Mouse (Mus musculus) midbrain, embryonic 15.5 days (tissue): Measurements from ENCODE around the gene Olfr1124. TPM values are rescaled to one million over a fixed set of nuclear protein-coding genes. Genes with fewer than 3 reads are reported as not detected.
"Not testable (repeated sequence)": the region's sequence is repeated elsewhere in the genome, so short reads cannot be mapped to it uniquely, and the experiment has no call there.

Experiments used
- ATAC-seq: fragments of 200-750 bp; cut with Nextera tagmentation; replicated peaks from 2 replicates; pipeline ENCODE4 v1.8.0; 2017; ENCODE audit warnings: moderate TSS enrichment
- H3K27ac ChIP-seq: fragments of 300-500 bp; sonication (generic); 2 replicates; pipeline ENCODE4 v1.5.1; 2015; ENCODE audit warnings: mild to moderate bottlenecking, inconsistent platforms
- H3K27me3 ChIP-seq: fragments of 300-500 bp; sonication (generic); replicated peaks from 2 replicates; pipeline ENCODE4 v1.6.1; 2015; ENCODE audit warnings: inconsistent platforms
- H3K36me3 ChIP-seq: fragments of 300-500 bp; sonication (generic); replicated peaks from 2 replicates; pipeline ENCODE4 v1.6.1; 2015; ENCODE audit warnings: inconsistent platforms
- H3K4me1 ChIP-seq: fragments of 300-500 bp; sonication (generic); 2 replicates; pipeline ENCODE4 v1.6.1; 2015; ENCODE audit warnings: inconsistent platforms
- H3K4me2 ChIP-seq: fragments of 300-500 bp; sonication (generic); 2 replicates; pipeline ENCODE4 v1.6.1; 2015; ENCODE audit warnings: inconsistent platforms, mild to moderate bottlenecking, moderate library complexity
- H3K4me3 ChIP-seq: fragments of 300-500 bp; sonication (generic); 2 replicates; pipeline ENCODE4 v1.5.1; 2015; ENCODE audit warnings: mild to moderate bottlenecking, inconsistent platforms
- H3K9ac ChIP-seq: fragments of 300-500 bp; sonication (generic); 2 replicates; pipeline ENCODE4 v1.6.1; 2015; ENCODE audit warnings: mild to moderate bottlenecking, inconsistent platforms
- H3K9me3 ChIP-seq: fragments of 300-500 bp; sonication (generic); 2 replicates; pipeline ENCODE4 v1.6.1; 2016; ENCODE audit warnings: inconsistent platforms
- WGBS: fragments of 180-500 bp; shearing (Covaris S2); methylation state at CpG from one replicate; pipeline ENCODE4 v1.1.7; 2015; ENCODE audit warnings: mixed read lengths; 5-methylcytosine and 5-hydroxymethylcytosine counted together
- polyA plus RNA-seq: library from polyadenylated mRNA; unstranded; fragments of >200 nt; fragmentation: Nextera tagmentation; extraction: Ambion mirVana; gene quantifications from 2 replicates; pipeline ENCODE4 v1.2.1, GENCODE M21; 2015

Gene Olfr1124
- polyA plus RNA-seq: not detected in 2 replicates

GRCm38 (mm10) chr2:87429975-87430374 lies at the start of gene Olfr1124:
Gene Olfr1124 (plus strand): TSS chr2:87430275.
- 89% methylated on average over 1 of the region's 1 CpGs for WGBS

GRCm38 (mm10) chr2:87383935-87384334 lies 46.1 kb upstream of the Olfr1124 start:
- Histone ChIP-seq H3K9me3 (no peaks in the 10 kb centered on the region), H3K4me1 (no peaks in the 10 kb centered on the region), H3K4me2 (no peak overlapping the region), H3K36me3 (no peaks in the 10 kb centered on the region), H3K4me3 (no peak overlapping the region), H3K27ac (no peak overlapping the region), H3K27me3 (no peaks in the 10 kb centered on the region), H3K9ac (no peak overlapping the region)
- 91% methylated on average over 2 of the region's 2 CpGs for WGBS
- no peak for ATAC-seq

More at GRCm38 (mm10) chr2:87429975-87430374, at the start of gene Olfr1124:
- H3K9ac ChIP-seq: no peak within 1 kb of the TSS
- no peaks in the 10 kb centered on the region for H3K36me3 ChIP-seq
- no peaks in the 10 kb centered on the region for H3K27me3 ChIP-seq
- no peak within 1 kb of the TSS for H3K4me3 ChIP-seq
- no peak within 1 kb of the TSS for H3K27ac ChIP-seq
- no peak within 1 kb of the TSS for H3K4me2 ChIP-seq
- no peaks in the 10 kb centered on the region for H3K4me1 ChIP-seq
- no peaks in the 10 kb centered on the region for H3K9me3 ChIP-seq
- no peak for ATAC-seq

- Histone ChIP-seq H3K27ac (no peak within 1 kb of the TSS), H3K9ac (no peak within 1 kb of the TSS), H3K4me1 (no peaks in the 10 kb centered on the region), H3K27me3 (no peaks in the 10 kb centered on the region), H3K4me2 (no peak within 1 kb of the TSS), H3K9me3 (no peaks in the 10 kb centered on the region), H3K4me3 (no peak within 1 kb of the TSS), H3K36me3 (no peaks in the 10 kb centered on the region)
- 89% methylated on average over 2 of the region's 2 CpGs for WGBS
- ATAC-seq: no peak
Measured at GRCm38 (mm10) chr2:87385549-87385948, 44.5 kb upstream of the Olfr1124 start, which contains the start of gene Olfr1122. Gene Olfr1122 (plus strand): TSS chr2:87385849.

GRCm38 (mm10) chr2:87393605-87394004 lies 36.5 kb upstream of the Olfr1124 start:
- H3K4me2 ChIP-seq, H3K9ac ChIP-seq: not testable (repeated sequence)

GRCm38 (mm10) chr2:87394686-87395085 lies 35.4 kb upstream of the Olfr1124 start:
- H3K9me3 ChIP-seq, H3K4me3 ChIP-seq, H3K4me2 ChIP-seq, H3K4me1 ChIP-seq, ATAC-seq, H3K36me3 ChIP-seq, H3K27me3 ChIP-seq, H3K9ac ChIP-seq, H3K27ac ChIP-seq: not testable (repeated sequence)
- 91% methylated on average over 7 of the region's 7 CpGs for WGBS

More at GRCm38 (mm10) chr2:87393605-87394004, 36.5 kb upstream of the Olfr1124 start:
- not testable (repeated sequence) for H3K4me3 ChIP-seq, H3K9me3 ChIP-seq, H3K36me3 ChIP-seq, H3K27me3 ChIP-seq, H3K4me1 ChIP-seq, H3K27ac ChIP-seq
- WGBS: 96% methylated on average over 5 of the region's 5 CpGs
- ATAC-seq: peak; percentile 63; the same call in 1 of the 2 replicates

GRCm38 (mm10) chr2:87416335-87416734 lies 13.7 kb upstream of the Olfr1124 start, which contains the start of gene Olfr1123:
Gene Olfr1123 (plus strand): TSS chr2:87416635.
- no peak within 1 kb of the TSS for H3K9ac ChIP-seq
- H3K4me3 ChIP-seq: no peak within 1 kb of the TSS
- 94% methylated on average over 1 of the region's 1 CpGs for WGBS
- no peaks in the 10 kb centered on the region for H3K27me3 ChIP-seq
- no peak within 1 kb of the TSS for H3K27ac ChIP-seq
- no peaks in the 10 kb centered on the region for H3K36me3 ChIP-seq
- no peaks in the 10 kb centered on the region for H3K9me3 ChIP-seq
- no peak for ATAC-seq
- no peaks in the 10 kb centered on the region for H3K4me1 ChIP-seq
- no peak within 1 kb of the TSS for H3K4me2 ChIP-seq

GRCm38 (mm10) chr2:87437731-87438130 lies 7.7 kb downstream of the Olfr1124 start:
- H3K27me3 ChIP-seq: no peaks in the 10 kb centered on the region
- no peak overlapping the region for H3K9ac ChIP-seq
- ATAC-seq: no peak
- WGBS: 91% methylated on average over 16 of the region's 16 CpGs
- H3K36me3 ChIP-seq: no peaks in the 10 kb centered on the region
- H3K9me3 ChIP-seq: no peaks in the 10 kb centered on the region
- no peak overlapping the region for H3K27ac ChIP-seq
- H3K4me1 ChIP-seq: no peaks in the 10 kb centered on the region
- no peak overlapping the region for H3K4me3 ChIP-seq
- no peak overlapping the region for H3K4me2 ChIP-seq

- Histone ChIP-seq H3K4me1 (no peaks in the 10 kb centered on the region), H3K9me3 (no peaks in the 10 kb centered on the region), H3K4me3 (no peak within 1 kb of the TSS), H3K4me2 (no peak within 1 kb of the TSS), H3K27ac (no peak within 1 kb of the TSS), H3K36me3 (no peaks in the 10 kb centered on the region), H3K9ac (no peak within 1 kb of the TSS), H3K27me3 (no peaks in the 10 kb centered on the region)
- no peak for ATAC-seq
Measured at GRCm38 (mm10) chr2:87453662-87454061, 23.6 kb downstream of the Olfr1124 start, which contains the start of gene Olfr1126. Gene Olfr1126 (plus strand): TSS chr2:87453962.

- Histone ChIP-seq H3K4me1 (no peaks in the 10 kb centered on the region), H3K27ac (no peak overlapping the region), H3K9me3 (no peaks in the 10 kb centered on the region), H3K27me3 (no peaks in the 10 kb centered on the region), H3K4me3 (no peak overlapping the region), H3K36me3 (no peaks in the 10 kb centered on the region), H3K9ac (no peak overlapping the region), H3K4me2 (no peak overlapping the region)
- WGBS: 87% methylated on average over 4 of the region's 4 CpGs
- no peak for ATAC-seq
Measured at GRCm38 (mm10) chr2:87461769-87462168, 31.7 kb downstream of the Olfr1124 start.

- Histone ChIP-seq H3K4me3 (no peak overlapping the region), H3K9ac (no peak overlapping the region), H3K36me3 (no peaks in the 10 kb centered on the region), H3K27ac (no peak overlapping the region), H3K4me2 (no peak overlapping the region), H3K4me1 (no peaks in the 10 kb centered on the region), H3K9me3 (no peaks in the 10 kb centered on the region), H3K27me3 (no peaks in the 10 kb centered on the region)
- ATAC-seq: no peak
Measured at GRCm38 (mm10) chr2:87480207-87480606, 50.1 kb downstream of the Olfr1124 start.

GRCm38 (mm10) chr2:87481158-87481557 lies 51.1 kb downstream of the Olfr1124 start:
- H3K4me3 ChIP-seq: no peak overlapping the region
- no peaks in the 10 kb centered on the region for H3K36me3 ChIP-seq
- no peak overlapping the region for H3K27ac ChIP-seq
- no peaks in the 10 kb centered on the region for H3K27me3 ChIP-seq
- H3K4me2 ChIP-seq: no peak overlapping the region
- no peaks in the 10 kb centered on the region for H3K4me1 ChIP-seq
- no peaks in the 10 kb centered on the region for H3K9me3 ChIP-seq
- no peak for ATAC-seq
- H3K9ac ChIP-seq: no peak overlapping the region
- 85% methylated on average over 4 of the region's 4 CpGs for WGBS

- Histone ChIP-seq H3K27me3 (no peaks in the 10 kb centered on the region), H3K27ac (no peak overlapping the region), H3K4me3 (no peak overlapping the region), H3K4me1 (no peaks in the 10 kb centered on the region), H3K9ac (no peak overlapping the region), H3K9me3 (no peaks in the 10 kb centered on the region), H3K4me2 (no peak overlapping the region), H3K36me3 (no peaks in the 10 kb centered on the region)
- ATAC-seq: no peak
- 67% methylated on average over 2 of the region's 2 CpGs for WGBS
Measured at GRCm38 (mm10) chr2:87482276-87482675, 52.2 kb downstream of the Olfr1124 start.
